Mouse (Mus musculus) spleen, embryonic (tissue): ENCODE results near the gene 1110032A03Rik.

Experiments used
- CTCF ChIA-PET: fragments of 350-600 bp; sonication (Branson Sonifier 250); formaldehyde crosslinking; loops from one replicate; lab custom pipeline; 2022; lab: Charles Lee

1110032A03Rik gene

DNA sequence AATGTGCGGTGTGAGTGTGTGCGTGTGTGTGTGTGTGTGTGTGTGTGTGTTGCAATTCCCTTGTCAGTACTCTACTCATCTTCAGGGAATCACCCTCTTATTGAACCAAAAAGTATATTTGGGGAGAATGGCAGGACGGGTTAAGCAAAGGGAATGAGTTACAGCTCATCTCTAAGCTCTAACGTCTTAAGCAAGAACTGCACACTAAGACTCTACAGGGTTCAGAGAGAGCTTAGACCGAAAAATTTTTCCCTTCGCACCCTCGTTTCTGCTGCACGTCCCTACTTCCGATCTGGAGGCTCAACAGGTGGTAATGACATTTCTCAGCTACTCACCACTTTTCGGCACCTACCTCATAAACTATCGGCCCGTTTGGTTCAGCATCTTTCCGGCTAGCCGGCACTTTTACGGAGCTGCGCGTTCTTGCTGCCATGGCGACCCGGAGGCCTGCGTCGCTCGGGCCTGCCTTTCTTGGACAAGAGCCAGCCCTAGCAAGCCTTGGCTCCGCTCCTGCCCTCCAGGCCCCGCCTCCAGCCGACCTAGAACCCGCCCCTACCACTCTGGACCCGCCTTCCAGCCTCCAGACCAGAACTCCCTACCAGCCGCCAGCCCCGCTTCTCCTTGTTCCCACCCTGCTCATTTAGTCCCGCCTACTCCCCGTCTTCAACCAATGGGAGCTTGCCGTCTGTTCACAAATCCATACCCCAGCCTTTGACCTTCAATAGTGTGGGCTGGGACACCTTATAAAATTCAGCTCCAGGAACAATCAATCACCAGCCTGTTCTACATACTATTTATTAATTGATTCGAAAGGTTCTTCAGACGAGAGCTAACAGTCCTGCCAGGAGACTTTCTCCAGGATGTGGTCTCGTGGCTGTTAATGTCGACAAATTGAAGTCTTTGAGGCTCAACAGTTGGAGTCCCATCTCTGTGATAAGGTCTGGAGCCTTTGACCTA is 36.1 kb downstream of the 1110032A03Rik start, which contains the start of gene Dixdc1:
TSS of gene Dixdc1 (minus strand) at position 604 of the 957 bp plus-strand sequence.
- CTCF ChIA-PET: interaction anchor here (0.5 kb wide), 1 partner anchor 30 kb away, joined by 3 read pairs; no protein-coding TSS in a partner anchor

DNA sequence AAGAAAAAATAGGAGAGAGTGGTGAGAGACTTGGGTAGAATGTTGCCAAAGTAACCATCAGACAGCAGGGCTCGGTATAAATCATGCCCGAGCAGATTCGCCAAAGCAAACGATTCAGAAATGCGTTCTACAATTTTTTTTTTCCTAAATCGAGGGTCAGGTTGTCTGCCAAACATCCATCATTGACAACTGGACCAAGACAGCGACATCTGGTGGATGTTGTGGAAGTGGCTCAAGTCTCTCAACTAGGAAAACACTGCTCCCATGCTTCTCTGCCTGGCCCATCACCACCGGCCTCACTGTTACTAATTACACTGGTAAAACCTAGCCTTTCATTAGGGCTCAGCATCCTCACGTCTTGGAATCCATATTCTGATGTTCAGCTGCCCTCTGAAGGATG is 40.3 kb downstream of the 1110032A03Rik start:
- CTCF ChIA-PET: interaction anchor here (0.7 kb wide), 3 partner anchors 9 to 118 kb away, joined by 3 to 10 read pairs (median 3); no protein-coding TSS in a partner anchor

DNA sequence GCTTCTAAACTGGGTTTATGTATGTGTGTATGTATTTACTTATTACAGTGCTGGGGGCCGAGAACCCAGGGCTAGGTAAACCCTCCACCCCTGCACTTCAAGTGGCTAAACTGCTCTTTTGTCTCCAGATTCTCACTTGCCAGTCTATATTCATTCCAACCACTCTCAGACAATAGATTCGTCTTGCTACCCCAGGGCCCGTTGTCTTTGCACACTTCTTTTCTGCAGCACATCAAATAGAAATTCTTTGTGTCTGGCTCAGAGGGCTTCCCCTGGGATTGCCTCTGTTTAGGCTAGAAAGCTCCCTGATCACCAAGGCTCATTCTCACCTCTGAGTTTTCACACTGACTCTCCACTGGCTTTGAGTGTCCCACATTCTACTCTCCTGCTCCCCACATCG is 42.8 kb downstream of the 1110032A03Rik start:
- CTCF ChIA-PET: no interaction called here

DNA sequence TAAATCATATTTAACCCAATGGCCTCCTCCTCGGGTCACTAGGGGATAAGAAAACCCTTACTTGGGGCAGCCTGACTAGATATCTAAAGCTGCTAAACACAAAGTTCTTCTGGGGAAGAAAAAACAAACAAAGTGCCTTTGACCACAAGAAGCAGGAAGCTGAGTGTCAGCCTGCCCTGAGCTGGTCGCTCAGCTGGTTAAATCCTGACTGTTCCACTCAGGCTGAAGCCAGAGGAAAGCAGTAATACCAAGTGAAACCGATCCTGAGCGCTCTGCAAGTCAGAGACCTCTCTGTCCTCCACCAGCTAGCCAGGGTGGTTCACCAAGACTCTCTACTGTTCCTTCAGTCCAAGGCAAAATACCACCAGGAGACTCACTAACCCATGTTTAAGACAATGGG is 45.7 kb downstream of the 1110032A03Rik start:
- CTCF ChIA-PET: no interaction called here

DNA sequence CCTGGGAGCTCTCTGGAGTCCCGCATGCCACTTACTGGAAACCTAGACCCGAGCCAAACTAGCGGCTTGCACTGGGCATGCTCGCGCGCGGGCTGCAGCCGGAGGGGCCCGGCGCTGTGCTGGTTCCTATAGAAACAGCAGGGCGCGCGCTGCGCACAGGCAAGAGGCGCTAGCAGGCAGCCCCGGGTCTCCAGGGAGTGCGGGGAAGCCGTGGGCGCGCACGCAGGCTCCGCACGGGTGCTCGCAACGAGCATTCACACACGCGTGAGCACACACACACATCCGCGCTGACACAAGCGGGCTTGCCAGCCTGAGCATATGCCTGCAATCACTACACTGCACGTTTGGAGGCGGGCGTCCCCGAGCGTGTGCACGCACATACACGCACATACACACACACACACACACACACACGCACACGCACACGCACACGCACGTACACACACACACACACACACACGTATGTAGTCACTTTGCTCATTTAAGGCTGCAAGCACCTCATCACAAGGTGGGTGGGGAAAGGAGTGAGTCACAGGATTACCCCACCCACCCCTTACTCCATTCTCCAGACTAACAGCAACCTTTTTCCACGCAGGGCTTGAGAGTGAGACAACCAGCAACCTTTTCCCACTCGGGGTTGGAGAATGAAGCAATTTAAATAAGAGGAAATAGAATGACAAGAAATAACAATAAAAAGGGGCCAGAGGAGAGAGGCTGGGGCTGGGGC is 47.2 kb downstream of the 1110032A03Rik start:
- CTCF ChIA-PET: no interaction called here

DNA sequence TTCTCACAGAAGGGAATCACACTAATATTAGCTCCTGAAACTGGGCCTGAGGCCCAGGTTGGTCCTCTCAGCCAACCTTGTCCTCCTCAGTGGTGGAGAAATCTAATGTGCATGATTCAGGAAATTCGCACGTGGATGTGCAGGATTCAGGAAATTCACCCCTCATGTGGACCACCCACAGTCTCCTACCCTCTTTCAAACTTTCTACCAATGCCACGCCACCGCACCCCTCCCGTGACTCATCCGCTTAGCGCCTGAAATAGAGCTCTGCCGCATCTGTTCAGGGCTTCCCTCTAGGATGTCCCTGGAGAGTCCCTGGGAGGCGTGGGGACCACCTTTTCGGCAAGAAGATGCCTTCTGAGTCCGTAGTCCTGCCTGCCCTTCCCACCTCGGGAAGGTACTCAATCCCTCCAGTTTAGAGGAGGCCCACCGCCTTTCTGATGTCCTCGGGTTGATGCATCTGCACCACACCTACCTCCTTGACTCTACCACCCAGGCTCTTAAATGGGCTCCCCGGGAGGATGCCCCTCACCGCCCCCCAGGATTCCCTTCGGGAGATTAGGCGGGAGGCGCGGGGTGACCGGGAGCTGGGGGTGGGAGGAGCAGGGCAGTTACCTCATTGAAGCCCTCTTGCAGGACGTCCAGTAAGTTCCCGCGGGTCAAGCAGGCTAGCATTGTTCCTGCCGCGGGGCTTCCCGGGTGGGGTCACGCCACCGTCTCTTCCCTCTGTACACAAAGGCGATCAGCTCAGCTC is 48.0 kb downstream of the 1110032A03Rik start:
- CTCF ChIA-PET: no interaction called here

DNA sequence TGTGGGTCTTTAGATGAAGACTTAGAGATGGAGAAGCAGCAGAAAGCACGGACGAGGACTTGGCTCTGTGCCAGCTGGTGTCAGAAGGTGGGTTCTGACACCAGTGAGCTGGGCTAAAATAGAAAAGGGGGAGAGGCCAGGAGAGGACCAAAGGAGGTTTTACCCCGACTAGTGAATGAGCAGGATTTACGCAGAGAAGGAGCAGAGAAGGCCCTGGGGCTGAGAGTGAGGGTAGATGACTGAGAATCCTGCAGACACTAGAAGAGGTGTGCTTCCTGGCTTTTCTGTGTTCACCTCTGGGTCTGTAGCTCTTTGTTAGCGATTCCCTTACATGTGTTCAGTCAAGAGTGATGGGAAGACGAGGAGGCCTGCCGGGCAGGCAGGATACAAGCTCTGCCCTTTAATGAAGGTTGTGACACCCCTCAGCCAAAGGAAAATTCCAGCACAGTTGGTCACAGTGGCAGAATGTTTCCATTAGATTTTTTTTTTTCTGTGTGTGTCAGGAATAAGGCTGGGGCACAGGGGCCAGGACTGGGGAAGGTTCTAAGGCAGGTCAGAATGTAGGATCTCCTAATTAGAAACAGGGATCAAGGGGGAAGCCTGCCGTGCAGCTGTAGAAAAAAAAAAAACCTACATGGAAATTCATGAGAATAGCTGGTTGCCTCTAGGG is 49.3 kb downstream of the 1110032A03Rik start:
- CTCF ChIA-PET: no interaction called here

DNA sequence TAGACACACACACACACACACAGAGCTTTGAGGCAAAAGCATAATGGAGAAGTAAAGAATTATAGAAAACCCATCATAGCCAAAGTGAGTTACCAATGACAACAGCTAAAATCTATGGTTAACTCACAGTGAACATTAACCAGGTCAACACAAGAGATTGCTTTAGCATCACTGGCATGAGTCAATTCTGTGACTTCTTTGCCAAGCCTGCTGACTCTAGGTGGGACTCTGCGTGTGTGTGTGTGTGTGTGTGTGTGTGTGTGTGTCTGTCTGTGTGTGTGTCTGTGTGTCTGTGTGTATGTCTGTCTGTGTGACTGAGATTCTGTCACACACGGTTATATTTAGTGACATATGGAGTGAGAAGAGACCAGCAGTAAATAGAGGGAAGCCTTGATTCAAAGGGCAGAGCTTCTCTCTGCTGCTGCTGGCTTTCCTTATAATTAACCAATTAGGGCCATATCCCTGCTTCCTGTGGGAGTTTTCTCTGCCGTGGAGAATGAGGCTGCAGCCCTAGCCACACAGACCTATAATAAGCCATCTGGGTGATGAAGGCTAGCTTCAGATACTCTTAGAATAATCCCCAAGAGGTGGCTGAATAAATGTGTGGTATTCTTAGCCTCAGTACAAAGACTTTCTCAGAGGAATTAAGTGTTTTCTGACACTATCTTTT is 50.5 kb downstream of the 1110032A03Rik start:
- CTCF ChIA-PET: no interaction called here

DNA sequence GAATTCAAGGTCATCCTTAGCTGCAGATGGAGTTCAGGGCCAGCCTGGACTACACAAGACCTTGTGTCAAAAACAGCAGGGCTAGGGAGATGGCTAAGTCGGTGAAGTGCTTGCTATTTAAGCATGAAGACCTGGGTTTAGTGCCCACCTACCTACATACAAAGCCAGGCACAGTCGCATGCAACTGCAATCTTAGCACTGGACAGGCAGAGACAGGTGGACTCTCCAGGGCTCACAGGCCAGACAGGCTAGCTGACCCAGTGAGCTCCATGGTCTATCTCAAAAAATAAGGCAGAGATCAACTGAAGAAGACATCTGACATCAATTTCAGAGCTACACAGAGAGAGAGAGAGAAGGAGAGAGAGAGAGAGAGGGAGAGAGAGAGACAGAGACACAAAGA is 51.2 kb downstream of the 1110032A03Rik start:
- CTCF ChIA-PET: no interaction called here

DNA sequence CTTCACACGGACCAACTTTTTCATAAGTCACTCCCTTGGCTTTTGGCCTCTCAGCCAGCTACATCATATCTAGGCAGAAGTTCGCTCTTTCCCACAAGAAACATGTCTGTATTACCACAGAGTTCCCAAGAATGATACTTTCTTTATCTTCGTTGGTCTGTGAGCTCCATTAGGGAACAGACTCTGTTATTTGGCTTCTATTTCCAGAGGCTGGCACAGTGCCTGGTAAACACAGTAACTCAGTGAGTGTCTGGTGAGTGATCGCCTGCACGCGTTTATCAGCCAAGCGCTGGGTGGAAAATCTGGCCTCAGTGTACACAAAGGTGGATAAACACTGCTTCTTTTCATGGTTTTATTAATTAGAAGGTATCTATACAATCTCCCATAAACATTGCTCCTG is 51.9 kb downstream of the 1110032A03Rik start:
- CTCF ChIA-PET: no interaction called here

DNA sequence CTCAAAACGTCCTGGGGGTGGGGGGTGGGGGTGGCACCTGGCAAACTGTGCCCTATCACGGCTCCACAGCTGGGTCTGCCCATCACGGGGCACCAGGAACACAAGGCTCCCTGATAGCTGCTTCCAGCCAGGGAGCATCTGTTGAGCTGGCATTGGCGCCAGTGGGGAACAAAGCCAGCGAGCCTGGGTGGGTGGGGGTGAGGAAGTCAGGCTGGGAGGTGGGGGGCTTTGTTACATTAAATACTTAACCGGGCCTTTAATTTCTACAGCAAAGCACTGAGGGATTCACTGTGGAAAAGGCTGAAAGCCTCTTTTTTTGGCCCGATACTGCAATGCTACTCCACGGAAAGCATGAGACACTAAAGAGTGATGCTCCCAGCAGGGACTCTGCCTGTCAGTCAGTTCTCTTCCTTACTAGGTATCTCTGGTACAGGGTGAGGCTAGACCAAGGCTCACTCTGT is 52.8 kb downstream of the 1110032A03Rik start:
- CTCF ChIA-PET: no interaction called here

DNA sequence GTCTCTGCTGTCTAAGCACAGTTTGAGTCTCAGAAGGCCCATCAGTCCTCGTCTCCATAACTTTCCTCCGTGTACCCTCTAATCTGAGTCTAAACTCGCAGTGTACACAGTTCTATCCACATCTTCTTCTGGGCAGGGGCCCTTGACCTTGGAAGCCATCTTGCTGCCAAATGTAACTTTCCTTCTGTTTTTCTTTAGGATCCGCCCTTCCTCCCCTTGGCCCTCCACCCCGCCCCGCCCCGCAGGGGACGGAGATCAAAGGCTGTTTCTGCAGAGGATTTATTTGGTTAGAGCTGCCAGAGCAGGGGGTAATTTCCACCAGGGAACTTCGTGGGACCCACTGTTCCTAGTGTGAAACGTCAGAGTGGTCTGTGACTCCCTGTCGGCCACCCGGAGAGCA is 54.3 kb downstream of the 1110032A03Rik start:
- CTCF ChIA-PET: no interaction called here

DNA sequence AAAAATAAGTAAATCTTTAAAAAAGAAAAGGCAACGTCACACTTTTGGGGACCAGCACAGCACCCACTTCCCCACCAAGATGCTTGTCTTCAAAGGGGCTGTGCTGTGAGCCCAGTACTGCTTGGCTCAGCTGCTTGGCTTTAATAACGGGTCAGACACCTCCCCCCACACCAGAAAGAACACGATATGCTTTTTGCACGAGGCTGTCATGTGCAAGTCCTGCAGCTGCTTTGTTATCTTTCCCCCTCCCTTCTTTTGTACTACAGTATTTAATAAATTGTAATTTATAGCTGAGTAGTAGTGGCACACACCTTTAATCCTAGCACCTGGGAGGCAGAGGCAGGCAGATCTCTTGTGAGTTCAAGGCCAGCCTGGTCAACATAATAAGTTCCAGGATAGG is 56.4 kb downstream of the 1110032A03Rik start:
- CTCF ChIA-PET: interaction anchor here (0.6 kb wide), 1 partner anchor 40 kb away, joined by 5 read pairs; no protein-coding TSS in a partner anchor

DNA sequence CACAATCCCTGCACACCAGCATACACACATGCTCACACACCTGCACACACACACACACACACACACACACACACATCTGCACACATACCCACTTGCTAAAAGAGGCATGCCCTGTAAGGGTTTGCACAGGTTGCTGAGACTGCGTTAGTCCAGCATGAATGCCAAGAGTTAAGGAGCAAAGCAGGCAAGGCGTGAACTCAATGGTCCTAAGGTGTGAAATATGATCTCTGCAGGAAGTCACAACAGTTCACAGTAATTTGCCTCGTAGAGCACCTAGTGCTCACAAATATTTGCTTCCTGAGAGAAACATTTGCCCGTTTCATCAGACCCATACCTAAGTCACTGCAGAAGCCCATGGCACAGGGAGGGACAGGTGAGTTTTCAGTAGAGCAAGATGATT is 61.1 kb downstream of the 1110032A03Rik start:
- CTCF ChIA-PET: no interaction called here
